Comparison of ENCODE assay signal across 8 mouse cellular contexts in genomic region chr9:45429951-45430697, GRCm38 (mm10). TPM values are rescaled to one million over a fixed set of nuclear protein-coding genes. Genes with fewer than 3 reads are reported as not detected.
DNase-seq lines count a peak whose midpoint lies in the region; ATAC-seq lines count a peak whose summit lies in the region.

No protein-coding gene starts in this region.

- peak overlapping the region; percentile 83 for H3K9ac ChIP-seq in forebrain, embryonic 15.5 days (replicated peaks)
- H3K9ac ChIP-seq in limb, embryonic 11.5 days (ENCODE audit: low read length) = peak overlapping the region; percentile 9; the same call in 1 of the 2 replicates

- peak overlapping the region; percentile 73 for H3K4me3 ChIP-seq in forebrain, embryonic 15.5 days
- H3K4me3 ChIP-seq in limb, embryonic 11.5 days (ENCODE audit: low read depth, low read length) = peak overlapping the region; percentile 29

- WGBS in forebrain, embryonic 15.5 days = 2% methylated on average over 52 of the region's 54 CpGs
- WGBS in limb, embryonic 11.5 days = 3% methylated on average over 54 of the region's 54 CpGs

- H3K27ac ChIP-seq in forebrain, embryonic 15.5 days (replicated peaks) = peak overlapping the region; percentile 92
- H3K27ac ChIP-seq in limb, embryonic 11.5 days (replicated peaks; ENCODE audit: low read depth, low read length) = no peak overlapping the region

- no peaks in the 10 kb centered on the region for H3K36me3 ChIP-seq in forebrain, embryonic 15.5 days
- no peaks in the 10 kb centered on the region for H3K36me3 ChIP-seq in limb, embryonic 11.5 days (ENCODE audit: control insufficient read depth, insufficient read depth, low read length)

- peak overlapping the region; percentile 73 for H3K4me2 ChIP-seq in forebrain, embryonic 15.5 days (replicated peaks)
- H3K4me2 ChIP-seq in limb, embryonic 11.5 days (ENCODE audit: low read depth, severe bottlenecking) = peak overlapping the region; percentile 67

- ATAC-seq in forebrain, embryonic 15.5 days (replicated peaks) = peak; percentile 67
- 0 out of 2 replicates have a peak, but pooled peaks have one; percentile 13 for ATAC-seq in limb, embryonic 11.5 days (ENCODE audit: insufficient number of reproducible peaks, low FRiP score, low TSS enrichment, low read depth)

- peaks cover 51% of the 10 kb centered on the region for H3K4me1 ChIP-seq in forebrain, embryonic 15.5 days
- H3K4me1 ChIP-seq in limb, embryonic 11.5 days (ENCODE audit: control insufficient read depth, insufficient read depth, low read length) = peaks cover 6% of the 10 kb centered on the region; the same call in 1 of the 2 replicates

- no peaks in the 10 kb centered on the region for H3K9me3 ChIP-seq in forebrain, embryonic 15.5 days
- H3K9me3 ChIP-seq in limb, embryonic 11.5 days (ENCODE audit: control insufficient read depth, low read length) = peaks cover 3% of the 10 kb centered on the region; the same call in 1 of the 2 replicates

- peak; percentile 57 for DNase-seq in layer of hippocampus, adult 11-12 months (ENCODE audit: low spot score)
- no peak for DNase-seq in layer of hippocampus, adult 9-10 months (ENCODE audit: low spot score)
- DNase-seq in cerebellum, adult 8-10 months = peak; percentile 63
- peak; percentile 54 for DNase-seq in limb, embryonic 11.5 days (ENCODE audit: low spot score)
- peak; percentile 73 for DNase-seq in right cerebral cortex, postnatal 14 days
- no peak for DNase-seq in urinary bladder, postnatal 25 days (ENCODE audit: low spot score)
- DNase-seq in urinary bladder, postnatal 14 days (ENCODE audit: low spot score) = no peak

- 0 out of 2 replicates have a peak, but pooled peaks cover 9% of the 10 kb centered on the region for H3K27me3 ChIP-seq in forebrain, embryonic 15.5 days
- H3K27me3 ChIP-seq in limb, embryonic 11.5 days (ENCODE audit: control insufficient read depth, insufficient read depth, low read length) = peaks cover 39% of the 10 kb centered on the region

RNA-seq across cellular contexts. Expression of gene Dscaml1, which starts 3.7 kb away (rescaled TPM):
- polyA plus RNA-seq in forebrain, embryonic 15.5 days (2015; fragmentation: Nextera tagmentation; extraction: Ambion mirVana) = 22.3 and 23.5 TPM in 2 replicates
- polyA plus RNA-seq in limb, embryonic 11.5 days (2014; fragmentation: Nextera tagmentation; extraction: Ambion mirVana) = 0.11 and 0.44 TPM in 2 replicates

RNA-seq across cellular contexts. Expression of gene Fxyd2, which starts 30.7 kb away (rescaled TPM):
- 5.8 and 6.3 TPM in 2 replicates for polyA plus RNA-seq in forebrain, embryonic 15.5 days (2015; fragmentation: Nextera tagmentation; extraction: Ambion mirVana)
- polyA plus RNA-seq in limb, embryonic 11.5 days (2014; fragmentation: Nextera tagmentation; extraction: Ambion mirVana) = 0.56 and 0.91 TPM in 2 replicates

Comparison
In these comparisons a context has a peak if more than half of its experiments do, and no peak if none do; other contexts are left out.
1. DNase-seq: peak in layer of hippocampus, adult 11-12 months (single experiment), cerebellum, adult 8-10 months (single experiment), limb, embryonic 11.5 days (single experiment) and right cerebral cortex, postnatal 14 days (single experiment); none in layer of hippocampus, adult 9-10 months (single experiment), urinary bladder, postnatal 25 days (single experiment) and urinary bladder, postnatal 14 days (single experiment).
2. RNA of gene Dscaml1, which starts 3.7 kb away (polyA plus RNA-seq): 22.3 to 23.5 TPM in forebrain, embryonic 15.5 days; 0.11 to 0.44 TPM in limb, embryonic 11.5 days; every median in the first group is over 10 times any median in the second.